Mouse (Mus musculus): ENCODE measurements around the gene Hoxa3. TPM values are rescaled to one million over a fixed set of nuclear protein-coding genes. Genes with fewer than 3 reads are reported as not detected.

The Hoxa3 gene
- 2.2 and 2.5 TPM in 2 replicates for polyA plus RNA-seq (2015; fragmentation: Nextera tagmentation; extraction: Ambion mirVana)

DNA sequence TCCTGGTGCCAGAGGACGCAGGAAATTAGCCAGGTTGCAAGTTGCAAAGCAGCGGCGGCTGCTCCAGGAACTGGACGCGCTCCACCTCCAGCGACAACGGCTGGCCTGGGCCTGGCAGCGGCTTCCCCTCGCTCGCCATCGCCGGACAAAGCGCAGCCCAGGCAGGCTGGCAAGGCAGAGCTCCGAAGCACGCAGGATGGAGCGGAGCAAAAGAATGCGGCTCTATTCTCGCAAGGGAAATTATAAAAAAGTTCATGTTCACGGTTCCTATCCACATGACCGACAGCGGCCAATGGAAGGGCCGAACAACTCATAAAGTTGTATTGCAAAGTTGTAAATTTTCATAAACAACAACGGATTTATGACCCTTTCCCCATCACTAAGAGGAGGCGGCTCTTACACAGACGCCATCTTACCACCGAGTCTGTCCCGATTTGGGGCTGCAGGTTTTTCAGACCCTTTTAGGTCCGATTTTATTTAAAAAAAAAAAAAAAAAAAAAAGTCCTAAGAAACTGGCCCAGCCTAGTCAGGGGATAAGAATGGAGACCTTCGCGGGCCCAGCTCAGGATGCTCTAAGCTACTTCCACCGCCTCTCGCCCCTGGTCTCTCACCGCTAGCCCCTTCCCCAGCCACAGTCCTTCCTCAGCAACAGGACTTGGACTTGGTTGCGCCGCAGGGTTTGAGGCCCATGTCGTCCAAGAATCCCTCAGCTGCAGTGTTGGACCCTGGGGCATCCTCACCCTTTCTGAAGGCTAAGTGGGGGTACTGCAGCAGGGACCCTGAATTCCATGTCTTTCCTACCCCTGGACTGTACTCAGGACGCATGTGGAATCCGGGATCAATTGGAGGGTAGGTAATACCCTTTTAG lies at the start of gene Hoxa3, which contains the start of gene Gm28308:
Hoxa3 (minus strand) TSS at position 218 of the 868 bp plus-strand sequence.
Gm28308 (minus strand) TSS at position 221 of the 868 bp plus-strand sequence.
- peaks cover 40% of the 10 kb centered on the region for H3K27me3 ChIP-seq
- peaks cover 64% of the 10 kb centered on the region for H3K4me1 ChIP-seq
- H3K4me3 ChIP-seq = peak within 1 kb of the TSS; percentile 55
- H3K9ac ChIP-seq = peak within 1 kb of the TSS; percentile 69
- no peaks in the 10 kb centered on the region for H3K36me3 ChIP-seq
- 3% methylated on average over 38 of the region's 38 CpGs for WGBS
- H3K27ac ChIP-seq = peak within 1 kb of the TSS; percentile 90
- peak; percentile 41 for ATAC-seq (ENCODE audit: insufficient number of reproducible peaks, low FRiP score, low TSS enrichment, low read depth)
- no peaks in the 10 kb centered on the region for H3K9me3 ChIP-seq
- peak within 1 kb of the TSS; percentile 69 for H3K4me2 ChIP-seq

DNA sequence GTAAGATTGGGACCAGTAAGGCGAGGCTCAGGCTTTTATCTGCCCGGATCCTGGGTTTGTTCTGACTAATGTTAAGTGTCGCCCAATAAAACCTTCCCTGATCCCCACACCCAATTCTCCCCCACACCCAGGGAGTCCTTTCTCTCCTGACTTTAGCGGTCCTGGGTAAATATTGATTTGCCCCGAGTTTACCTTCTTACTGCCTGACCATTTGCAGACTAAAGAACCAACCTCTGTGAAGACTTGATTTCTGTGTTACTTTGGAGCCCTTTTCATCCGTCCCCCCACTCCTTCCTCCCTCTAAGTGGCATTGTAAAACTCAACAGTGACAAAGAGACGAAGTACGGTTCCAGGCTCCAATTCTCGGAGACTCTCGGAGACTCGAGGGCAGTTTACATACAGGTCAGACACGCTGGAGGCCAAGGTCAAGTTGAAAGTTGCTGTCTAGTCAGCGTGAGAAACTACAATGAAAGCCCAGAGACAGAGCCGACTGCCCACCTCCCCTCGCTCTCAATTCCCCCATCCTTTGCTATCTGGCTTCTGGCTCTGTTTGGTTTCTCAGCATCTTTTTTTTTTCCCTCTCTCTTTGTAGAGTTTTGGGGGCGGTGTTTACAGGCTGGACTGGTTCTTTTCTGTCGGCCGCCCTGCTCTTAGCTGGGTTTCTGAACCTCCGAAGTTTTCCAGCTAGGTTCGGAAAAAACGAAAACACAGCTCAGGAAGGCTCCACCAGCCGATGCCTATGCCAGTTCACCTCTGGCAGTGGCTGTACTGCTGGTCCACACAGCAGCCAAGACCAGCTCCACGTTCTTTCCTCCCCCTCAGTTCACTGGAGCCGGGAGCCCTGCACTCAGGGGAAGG lies 49.6 kb upstream of the Hoxa3 start:
- H3K4me1 ChIP-seq = peaks cover 30% of the 10 kb centered on the region
- WGBS = 12% methylated on average over 24 of the region's 24 CpGs
- peak overlapping the region; percentile 29; the same call in 1 of the 2 replicates for H3K9ac ChIP-seq
- H3K9me3 ChIP-seq = no peaks in the 10 kb centered on the region
- H3K36me3 ChIP-seq = no peaks in the 10 kb centered on the region
- peak overlapping the region; percentile 75 for H3K27ac ChIP-seq
- no peak for ATAC-seq (ENCODE audit: insufficient number of reproducible peaks, low FRiP score, low TSS enrichment, low read depth)
- peak overlapping the region; percentile 69 for H3K4me3 ChIP-seq
- peaks cover 45% of the 10 kb centered on the region for H3K27me3 ChIP-seq
- H3K4me2 ChIP-seq = peak overlapping the region; percentile 59

DNA sequence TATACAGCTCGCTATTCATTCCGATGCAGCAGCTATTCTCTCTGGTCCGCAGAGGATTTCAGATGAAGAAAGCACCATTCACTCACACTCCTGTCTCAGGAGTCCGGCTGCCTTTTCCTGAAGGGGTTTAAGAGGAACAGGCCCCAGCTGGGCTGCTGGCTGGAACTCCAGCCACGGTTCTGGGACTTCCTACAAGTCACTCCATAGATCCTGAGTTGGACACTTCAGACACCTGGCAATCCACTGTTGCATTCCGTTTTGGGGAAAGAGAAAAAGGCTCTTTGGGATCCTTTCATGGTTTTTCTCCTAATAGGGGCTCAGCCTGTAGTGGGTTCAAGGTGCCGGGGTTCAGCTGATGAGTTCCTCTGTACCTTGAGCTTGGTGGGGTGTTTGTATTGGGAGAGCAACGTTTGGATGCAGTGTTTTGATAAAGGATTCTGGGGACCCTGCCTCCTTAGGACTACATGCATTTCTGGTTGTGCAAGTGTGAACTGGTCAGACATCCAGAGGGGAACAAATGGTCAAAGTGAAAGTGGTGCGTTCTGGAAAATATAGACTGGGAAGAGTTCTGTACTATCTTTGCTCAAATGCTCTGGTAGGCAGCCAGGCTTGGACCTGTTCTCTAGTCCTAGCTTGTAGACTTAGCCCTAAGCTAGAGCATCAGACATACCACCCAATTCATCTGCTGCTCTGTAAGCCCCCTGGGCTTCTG lies 48.8 kb upstream of the Hoxa3 start:
- peaks cover 43% of the 10 kb centered on the region for H3K27me3 ChIP-seq
- no peak for ATAC-seq (ENCODE audit: insufficient number of reproducible peaks, low FRiP score, low TSS enrichment, low read depth)
- 13% methylated on average over 9 of the region's 9 CpGs for WGBS
- H3K4me1 ChIP-seq = peaks cover 30% of the 10 kb centered on the region
- H3K9ac ChIP-seq = no peak overlapping the region
- no peaks in the 10 kb centered on the region for H3K36me3 ChIP-seq
- peak overlapping the region; percentile 59 for H3K4me2 ChIP-seq
- H3K4me3 ChIP-seq = peak overlapping the region; percentile 69
- H3K9me3 ChIP-seq = no peaks in the 10 kb centered on the region
- H3K27ac ChIP-seq = peak overlapping the region; percentile 75

DNA sequence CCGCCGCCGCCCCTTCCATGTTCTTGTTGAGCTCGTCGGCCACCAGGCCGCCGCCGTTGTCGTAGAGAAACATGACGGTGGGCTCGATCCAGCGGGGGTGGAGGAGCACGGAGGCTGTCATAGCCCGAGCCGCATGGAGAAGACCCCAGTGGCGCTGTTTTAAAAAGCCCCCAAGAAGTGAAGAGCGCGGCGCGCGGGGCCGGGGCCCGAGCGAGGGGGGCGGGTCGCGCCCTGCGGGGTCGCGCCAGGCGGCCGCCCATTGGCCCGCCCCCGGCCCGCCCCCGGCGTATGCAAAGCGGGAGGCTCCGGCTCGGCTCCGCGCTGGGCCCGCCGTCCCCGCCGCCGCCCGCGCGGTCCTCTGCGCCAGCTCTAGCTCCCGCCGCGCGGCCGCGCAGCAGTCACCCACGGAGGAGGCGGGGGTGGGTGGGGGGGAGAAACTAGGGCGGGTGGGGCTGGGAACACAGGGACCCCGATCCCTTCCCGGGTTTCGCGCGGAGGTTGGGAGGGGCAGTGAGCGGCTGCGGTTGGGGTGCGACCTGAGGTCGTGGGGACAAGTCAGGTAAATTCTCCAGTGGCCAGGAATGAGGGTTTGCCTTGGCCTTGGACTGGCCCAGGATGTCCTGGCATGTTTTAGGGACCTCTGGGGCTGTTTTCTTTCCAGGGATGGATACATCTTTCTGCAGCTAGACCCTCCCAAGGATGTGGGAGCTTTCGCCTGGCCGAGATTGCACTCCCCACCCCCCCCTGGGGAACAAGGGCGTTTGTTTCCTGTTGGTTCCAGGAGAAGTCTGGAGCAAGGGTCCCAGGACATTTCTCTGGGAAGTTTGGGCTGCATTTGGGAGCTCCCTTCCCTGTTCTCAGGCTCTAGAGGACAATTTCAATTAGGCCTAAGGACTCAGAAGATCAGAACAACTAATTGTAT lies 47.8 kb upstream of the Hoxa3 start, which contains the start of gene Hoxa13:
Hoxa13 (minus strand) TSS at position 227 of the 922 bp plus-strand sequence.
- Histone ChIP-seq H3K27me3 (peaks cover 36% of the 10 kb centered on the region), H3K9me3 (no peaks in the 10 kb centered on the region), H3K4me1 (peaks cover 27% of the 10 kb centered on the region), H3K9ac (peak within 1 kb of the TSS; percentile 89), H3K4me3 (peak within 1 kb of the TSS; percentile 69), H3K27ac (peak within 1 kb of the TSS; percentile 90), H3K4me2 (peak within 1 kb of the TSS; percentile 59), H3K36me3 (no peaks in the 10 kb centered on the region)
- peak; percentile 89 for ATAC-seq (ENCODE audit: insufficient number of reproducible peaks, low FRiP score, low TSS enrichment, low read depth)
- WGBS = under 1% methylated on average over 60 of the region's 72 CpGs

DNA sequence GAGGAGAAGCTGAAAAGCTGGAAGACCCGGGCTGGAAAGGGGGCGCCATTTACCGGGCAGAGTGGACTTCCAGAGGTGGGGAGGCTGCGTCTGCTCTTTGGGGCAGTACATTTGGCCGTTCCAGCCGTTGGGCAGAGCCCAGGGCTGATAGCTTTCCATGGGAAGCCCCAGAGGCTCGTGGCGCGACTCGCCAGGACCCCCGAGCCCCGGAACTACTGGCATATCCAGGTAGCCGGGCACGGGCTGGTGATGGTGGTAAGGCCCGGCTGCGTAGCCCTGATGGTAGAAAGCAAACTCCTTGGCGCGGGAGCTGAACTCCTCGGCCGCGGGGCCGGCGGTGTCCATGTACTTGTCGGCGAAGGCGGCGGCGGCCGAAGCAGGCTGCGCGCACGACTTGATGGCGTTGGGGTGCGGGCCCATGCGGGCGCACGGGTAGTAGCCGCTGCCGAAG lies 46.7 kb upstream of the Hoxa3 start:
- Histone ChIP-seq H3K27ac (peak overlapping the region; percentile 90), H3K27me3 (peaks cover 26% of the 10 kb centered on the region)

DNA sequence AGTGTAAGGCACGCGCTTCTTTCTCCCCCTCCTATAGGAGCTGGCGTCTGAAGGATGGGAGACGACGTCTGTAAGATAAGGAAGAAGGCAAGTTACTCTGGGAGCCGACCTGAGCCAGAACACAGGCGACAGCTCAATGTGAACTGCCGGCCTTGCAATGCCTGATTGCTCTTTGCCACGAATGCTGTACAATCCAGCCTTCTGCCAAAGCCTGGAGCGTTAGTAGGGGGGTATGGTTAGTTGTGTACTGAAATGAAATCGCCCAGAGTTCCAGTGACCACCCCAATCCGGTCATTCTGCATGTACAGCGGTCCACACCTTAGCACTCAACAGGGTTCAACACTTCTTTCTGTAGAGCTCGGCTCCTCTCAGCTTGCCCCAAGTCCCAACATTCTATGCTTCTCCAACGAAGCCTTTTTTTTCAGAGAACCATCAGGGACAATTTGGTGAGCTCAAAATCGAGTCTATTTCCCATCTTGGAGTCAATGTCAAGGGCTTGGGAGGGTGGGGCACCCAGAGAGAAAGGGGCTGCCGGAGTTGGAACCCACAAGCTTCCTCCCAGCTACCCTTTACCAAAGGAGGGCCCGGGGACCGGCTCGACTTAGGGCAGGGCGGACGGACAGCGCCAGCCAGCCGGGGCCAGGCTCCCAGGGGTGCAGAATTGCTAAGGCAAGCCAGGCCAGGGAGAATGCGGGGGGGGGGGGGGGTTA lies 46.1 kb upstream of the Hoxa3 start:
- 2% methylated on average over 25 of the region's 25 CpGs for WGBS
- Histone ChIP-seq H3K36me3 (no peaks in the 10 kb centered on the region), H3K27ac (peak overlapping the region; percentile 90), H3K9ac (peak overlapping the region; percentile 89), H3K9me3 (no peaks in the 10 kb centered on the region), H3K4me3 (peak overlapping the region; percentile 69), H3K27me3 (peaks cover 21% of the 10 kb centered on the region), H3K4me1 (peaks cover 19% of the 10 kb centered on the region), H3K4me2 (peak overlapping the region; percentile 59)
- ATAC-seq (ENCODE audit: insufficient number of reproducible peaks, low FRiP score, low TSS enrichment, low read depth) = no peak

More for the DNA sequence above, 46.7 kb upstream of the Hoxa3 start:
- Histone ChIP-seq H3K4me1 (peaks cover 19% of the 10 kb centered on the region), H3K9me3 (no peaks in the 10 kb centered on the region), H3K4me2 (peak overlapping the region; percentile 59), H3K4me3 (peak overlapping the region; percentile 69), H3K9ac (peak overlapping the region; percentile 89), H3K36me3 (no peaks in the 10 kb centered on the region)
- ATAC-seq (ENCODE audit: insufficient number of reproducible peaks, low FRiP score, low TSS enrichment, low read depth) = no peak
- under 1% methylated on average over 39 of the region's 39 CpGs for WGBS

DNA sequence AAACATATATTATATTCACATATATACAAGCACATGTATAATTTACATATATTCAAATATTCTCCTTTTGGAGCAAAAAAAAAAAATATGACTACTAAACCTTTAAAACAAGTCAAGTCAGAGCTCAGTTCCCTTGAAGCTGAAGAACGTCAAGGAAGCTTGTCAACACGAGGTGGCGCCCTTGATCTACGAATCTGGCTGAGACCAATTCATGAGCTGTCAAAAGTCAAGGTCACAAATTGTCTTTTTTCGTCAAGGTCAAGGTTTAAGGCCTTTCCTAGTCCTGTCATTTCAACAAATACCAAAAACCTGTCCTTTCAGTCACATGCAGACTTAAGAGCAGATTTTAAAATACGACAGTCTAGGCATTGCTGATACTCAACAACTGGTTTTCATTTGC lies 43.8 kb upstream of the Hoxa3 start:
- no peaks in the 10 kb centered on the region for H3K36me3 ChIP-seq
- peak overlapping the region; percentile 59 for H3K4me2 ChIP-seq
- no peaks in the 10 kb centered on the region for H3K9me3 ChIP-seq
- H3K27me3 ChIP-seq = peaks cover 9% of the 10 kb centered on the region
- H3K9ac ChIP-seq = no peak overlapping the region
- ATAC-seq (ENCODE audit: insufficient number of reproducible peaks, low FRiP score, low TSS enrichment, low read depth) = no peak
- no peak overlapping the region for H3K27ac ChIP-seq
- H3K4me1 ChIP-seq = peaks cover 13% of the 10 kb centered on the region
- WGBS = 1% methylated on average over 6 of the region's 6 CpGs
- H3K4me3 ChIP-seq = peak overlapping the region; percentile 34

DNA sequence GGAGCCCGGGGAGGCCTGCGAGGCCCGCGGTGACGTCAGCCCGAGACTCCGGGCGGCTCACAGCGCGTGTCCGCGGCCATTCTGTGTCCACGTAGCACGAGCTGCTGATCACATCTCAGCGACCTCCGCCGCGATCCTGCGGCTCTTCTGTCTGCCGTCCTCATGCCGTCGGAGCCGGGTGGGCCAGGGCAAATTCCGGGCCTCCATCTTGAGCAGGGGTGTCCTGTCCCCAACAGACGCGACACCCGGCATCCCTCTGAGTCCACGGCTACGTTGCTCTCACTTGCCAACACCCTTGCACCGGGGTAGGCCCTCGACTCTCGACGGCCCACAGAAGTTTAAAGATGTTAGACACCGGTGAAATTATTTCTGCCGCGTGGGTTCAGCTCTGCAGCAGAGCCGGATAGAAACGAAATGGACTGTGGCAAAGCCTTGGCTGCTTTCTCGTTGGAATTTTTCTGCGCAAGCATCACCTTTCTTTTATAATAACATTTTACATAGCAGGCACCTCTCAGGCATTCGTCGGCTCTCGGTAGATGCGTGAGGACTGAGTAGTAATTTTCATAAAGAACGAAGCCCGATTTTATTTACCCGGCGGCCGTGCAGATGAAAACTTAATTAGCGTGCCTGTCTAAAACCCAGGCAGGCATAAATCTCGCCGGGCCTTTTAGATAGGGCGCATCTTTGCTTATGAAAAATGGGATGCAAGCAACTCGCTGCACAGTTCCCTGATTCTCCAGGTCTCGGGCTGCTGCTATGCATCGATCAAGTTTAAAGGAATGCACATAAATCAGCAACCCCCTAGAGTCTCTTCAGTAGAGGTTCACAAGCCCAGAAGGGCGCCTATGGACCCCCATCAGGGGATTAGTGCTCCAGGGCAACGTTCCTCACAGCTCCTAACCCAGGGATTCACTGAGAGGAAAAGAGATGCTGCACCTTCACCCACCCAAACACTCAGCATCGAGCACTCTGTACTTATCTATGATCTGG lies 40.7 kb upstream of the Hoxa3 start:
- Histone ChIP-seq H3K9ac (peak overlapping the region; percentile 55), H3K9me3 (no peaks in the 10 kb centered on the region), H3K4me3 (peak overlapping the region; percentile 39), H3K4me1 (peaks cover 15% of the 10 kb centered on the region), H3K36me3 (no peaks in the 10 kb centered on the region), H3K4me2 (peak overlapping the region; percentile 56), H3K27me3 (peaks cover 8% of the 10 kb centered on the region), H3K27ac (peak overlapping the region; percentile 90)
- 3% methylated on average over 59 of the region's 59 CpGs for WGBS
- ATAC-seq (ENCODE audit: insufficient number of reproducible peaks, low FRiP score, low TSS enrichment, low read depth) = no peak

DNA sequence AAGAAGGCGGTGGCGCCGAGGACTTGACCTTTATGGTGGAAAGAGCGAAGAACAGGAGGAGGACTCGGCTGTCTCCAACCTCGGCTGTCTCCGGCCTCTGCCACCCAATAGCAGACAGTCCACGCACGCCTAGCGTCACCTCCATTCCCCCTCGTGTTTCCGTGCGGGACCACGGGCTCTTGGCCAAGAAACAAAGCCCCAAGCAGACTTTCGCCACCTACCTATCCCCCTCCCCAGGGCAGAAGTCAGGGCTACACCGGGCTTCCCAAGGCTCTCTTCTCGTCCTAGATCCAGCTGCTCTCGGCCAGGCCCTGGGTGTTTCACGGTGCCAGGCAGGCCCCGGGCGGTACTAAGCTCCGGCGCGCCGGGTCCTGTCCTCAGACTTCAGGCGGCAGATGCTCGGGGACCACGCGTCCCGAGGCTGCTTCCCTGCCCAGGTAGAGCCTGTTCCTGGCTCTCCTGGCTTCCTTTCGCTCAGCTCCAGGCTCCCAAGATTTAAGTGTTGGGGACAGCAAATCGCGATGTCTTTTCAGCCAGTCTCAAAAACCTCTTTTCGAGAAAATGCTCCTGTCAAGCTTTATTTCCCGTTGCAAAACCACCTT lies 39.7 kb upstream of the Hoxa3 start:
- ATAC-seq (ENCODE audit: insufficient number of reproducible peaks, low FRiP score, low TSS enrichment, low read depth) = 0 out of 2 replicates have a peak, but pooled peaks have one; percentile 7
- peak overlapping the region; percentile 56 for H3K4me2 ChIP-seq
- WGBS = 5% methylated on average over 35 of the region's 35 CpGs
- peak overlapping the region; percentile 90 for H3K27ac ChIP-seq
- peak overlapping the region; percentile 55 for H3K9ac ChIP-seq
- H3K9me3 ChIP-seq = no peaks in the 10 kb centered on the region
- H3K4me1 ChIP-seq = peaks cover 15% of the 10 kb centered on the region
- peak overlapping the region; percentile 39 for H3K4me3 ChIP-seq
- H3K36me3 ChIP-seq = no peaks in the 10 kb centered on the region
- peaks cover 14% of the 10 kb centered on the region for H3K27me3 ChIP-seq
